Mouse (Mus musculus) E14TG2a.4 (cell line): ENCODE measurements around the gene Nup35.

Experiments
- CTCF ChIP-seq: conservative IDR thresholded peaks from 2 replicates; pipeline ENCODE4 v1.5.1; 2014; ENCODE audit warnings: low read length
- NANOG ChIP-seq: IDR thresholded peaks from 2 replicates; pipeline ENCODE4 v1.6.1; 2014; ENCODE audit warnings: borderline replicate concordance, low read length, mixed read lengths

DNA sequence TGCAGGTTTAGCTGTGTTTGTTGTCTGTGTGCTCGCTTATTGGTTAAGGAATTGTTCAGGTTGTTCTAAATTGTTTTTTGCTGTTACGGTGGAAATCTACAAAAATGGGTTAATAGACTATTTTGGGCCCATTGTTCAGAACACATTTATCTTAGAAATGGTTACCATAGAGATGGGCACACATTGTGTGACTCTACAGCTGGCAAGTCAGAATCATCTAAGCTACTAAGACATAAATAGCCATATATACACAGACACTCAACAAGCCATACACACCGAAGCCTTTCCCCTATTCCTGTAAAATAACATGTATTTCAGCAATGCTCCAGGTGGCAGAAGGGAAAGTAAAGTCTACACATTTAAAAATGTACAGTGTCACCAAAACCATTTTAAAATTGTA is 17.2 kb upstream of the Nup35 start:
- no peak for TF ChIP-seq NANOG
- TF ChIP-seq CTCF, result no peak
